Mouse (Mus musculus): ENCODE results near the gene Sirt1.
A peak's percentile ranks its signal among the peaks of the same experiment; 100 is the strongest.
"Not testable (repeated sequence)": the region's sequence is repeated elsewhere in the genome, so short reads cannot be mapped to it uniquely, and the experiment has no call there.

Sirt1 gene

GRCm38 (mm10) chr10:63388948-63389347 is 7.4 kb upstream of the Sirt1 start:
- DNase-seq (ENCODE audit: low spot score) = no peak

GRCm38 (mm10) chr10:63386991-63387390 is 5.5 kb upstream of the Sirt1 start:
- no peak for DNase-seq (ENCODE audit: low spot score)

GRCm38 (mm10) chr10:63386444-63386843 is 4.9 kb upstream of the Sirt1 start:
- peak; percentile 35 for DNase-seq (ENCODE audit: low spot score)

DNA sequence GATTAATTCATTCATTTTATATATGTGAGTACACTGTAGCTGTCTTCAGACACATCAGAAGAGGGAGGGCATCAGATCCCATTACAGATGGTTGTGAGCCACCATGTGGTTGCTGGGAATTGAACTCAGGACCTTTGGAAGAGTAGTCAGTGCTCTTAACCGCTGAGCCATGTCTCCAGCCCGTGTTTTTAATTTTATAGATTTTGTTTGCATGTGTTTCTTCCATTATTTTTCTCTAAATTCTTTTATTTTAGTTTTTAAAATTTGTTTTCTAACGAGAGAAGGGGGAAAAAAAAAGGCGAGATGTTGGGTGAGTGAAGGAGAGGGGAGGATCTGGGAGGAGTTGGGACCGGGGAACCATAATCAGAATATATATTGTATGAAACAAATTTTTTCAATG is 4.4 kb upstream of the Sirt1 start:
- not testable (repeated sequence) for DNase-seq (ENCODE audit: low spot score)

DNA sequence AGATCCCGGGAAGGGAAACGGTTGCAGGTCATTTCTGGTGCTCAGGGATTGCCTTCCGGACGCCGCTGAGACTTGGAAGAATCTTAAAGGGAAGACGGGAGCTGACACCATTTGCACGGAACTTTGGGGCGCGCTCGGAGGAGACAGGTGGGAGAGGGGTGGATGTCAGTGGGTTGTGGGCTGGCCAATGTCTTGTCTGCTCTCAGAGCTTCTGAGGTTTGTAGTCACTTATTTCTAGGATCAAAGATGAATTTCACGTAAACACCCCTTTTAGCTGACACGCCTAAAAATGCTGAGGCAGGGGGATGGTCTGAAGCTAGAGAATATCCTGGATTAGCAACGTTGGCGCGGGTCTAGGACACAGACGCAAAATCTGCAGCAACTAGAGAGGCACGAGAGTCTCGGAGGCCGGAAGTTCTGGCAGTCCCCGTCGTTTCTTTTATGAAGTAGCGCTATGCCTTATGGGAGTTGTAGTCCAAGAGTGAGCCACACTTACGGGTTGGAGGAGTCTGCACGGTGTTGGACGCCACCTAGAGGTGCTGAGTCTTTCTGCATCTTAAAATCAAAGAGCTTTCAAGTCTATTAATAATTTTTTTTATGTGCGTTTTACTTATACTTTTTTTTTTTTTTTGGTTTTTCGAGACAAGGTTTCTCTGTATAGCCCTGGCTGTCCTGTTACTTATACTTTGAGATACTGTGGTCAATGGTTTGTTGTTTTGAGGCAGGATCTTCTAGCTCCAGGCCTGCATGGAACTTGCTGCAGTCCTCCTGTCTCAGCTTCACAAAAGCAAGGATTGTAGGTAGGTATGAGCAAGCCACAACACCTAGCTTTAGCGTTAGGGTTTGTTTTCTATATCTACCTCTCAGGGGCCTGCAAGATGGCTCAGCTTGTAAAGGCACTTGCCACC is 1.1 kb upstream of the Sirt1 start, which contains the start of gene Dnajc12:
Gene Dnajc12 (plus strand): TSS at position 72 of the 908 bp plus-strand sequence.
- DNase-seq (ENCODE audit: low spot score) = peak; percentile 14

- no peak for DNase-seq (ENCODE audit: low spot score)
Observed at GRCm38 (mm10) chr10:63378948-63379680, 2.4 kb downstream of the Sirt1 start.

GRCm38 (mm10) chr10:63377468-63377867 is 4.0 kb downstream of the Sirt1 start:
- DNase-seq (ENCODE audit: low spot score) = no peak

- no peak for DNase-seq (ENCODE audit: low spot score)
Observed at GRCm38 (mm10) chr10:63376303-63376702, 5.2 kb downstream of the Sirt1 start.

- no peak for DNase-seq (ENCODE audit: low spot score)
Observed at GRCm38 (mm10) chr10:63368041-63368440, 13.5 kb downstream of the Sirt1 start.

DNA sequence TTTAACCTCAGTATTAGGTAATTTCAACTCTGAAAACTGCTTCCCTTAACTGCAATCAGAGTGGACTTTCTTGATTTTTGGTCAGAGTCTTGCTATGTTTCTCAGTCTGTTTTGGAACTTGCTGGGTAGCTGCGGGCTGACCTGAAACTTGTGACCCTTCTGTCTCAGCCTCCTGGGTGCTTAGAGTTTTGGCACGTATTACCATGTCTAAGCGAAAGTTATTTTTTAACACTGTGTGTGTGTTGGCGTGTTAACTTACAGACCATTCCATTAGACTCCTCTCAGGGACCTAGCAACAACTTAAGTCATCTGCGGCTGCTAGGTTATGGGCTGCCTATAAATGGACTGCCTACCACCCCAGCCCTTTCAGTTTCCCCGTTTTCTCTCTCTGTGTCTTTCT is 14.1 kb downstream of the Sirt1 start:
- DNase-seq (ENCODE audit: low spot score) = no peak

DNA sequence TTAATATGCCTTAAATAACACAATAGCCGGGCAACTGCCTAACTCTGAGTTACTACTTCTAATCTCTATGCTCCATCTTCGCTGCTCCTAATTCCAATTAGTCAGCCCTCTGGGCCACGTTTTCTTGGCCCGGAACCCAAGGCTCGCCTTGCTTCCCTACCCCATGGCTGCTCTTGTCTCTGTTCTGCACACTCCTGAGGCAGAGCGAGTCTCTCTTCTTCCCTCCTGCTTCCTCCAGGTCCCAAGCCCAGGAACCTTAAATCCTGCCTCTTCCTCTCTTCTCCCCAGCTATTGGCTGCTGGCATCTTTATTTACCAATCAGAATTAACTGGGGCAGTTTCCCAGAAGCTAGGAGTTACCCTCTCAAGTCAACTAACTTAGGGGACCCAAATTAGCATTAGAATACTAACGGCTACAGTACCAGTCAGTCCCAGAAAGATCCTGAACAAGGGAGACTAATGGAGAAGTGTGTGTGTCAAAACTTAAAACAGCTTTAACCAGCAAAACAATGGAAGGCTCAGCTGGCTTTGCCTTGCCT is 15.5 kb downstream of the Sirt1 start:
- DNase-seq (ENCODE audit: low spot score) = no peak

GRCm38 (mm10) chr10:63360502-63360901 is 21.0 kb downstream of the Sirt1 start:
- DNase-seq (ENCODE audit: low spot score) = no peak

- no peak for DNase-seq (ENCODE audit: low spot score)
Observed at GRCm38 (mm10) chr10:63352111-63352510, 29.4 kb downstream of the Sirt1 start.

DNA sequence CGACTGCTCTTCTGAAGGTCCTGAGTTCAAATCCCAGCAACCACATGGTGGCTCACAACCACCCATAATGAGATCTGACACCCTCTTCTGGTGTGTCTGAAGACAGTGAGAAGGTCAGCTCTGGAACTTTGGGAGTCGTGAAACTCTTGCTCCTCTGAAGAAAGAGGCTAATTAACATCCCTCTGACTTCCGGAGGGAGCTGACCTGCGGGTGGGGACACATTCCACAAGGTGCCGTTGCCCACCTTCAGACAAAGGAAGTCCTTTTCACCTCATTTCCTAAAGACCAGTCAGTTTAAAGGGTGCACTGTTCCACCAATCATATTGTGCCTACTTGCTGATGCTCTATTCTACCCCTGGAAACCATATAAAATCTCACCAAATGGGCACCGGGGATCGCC is 30.4 kb downstream of the Sirt1 start:
- DNase-seq (ENCODE audit: low spot score) = not testable (repeated sequence)

GRCm38 (mm10) chr10:63350666-63351065 is 30.8 kb downstream of the Sirt1 start:
- no peak for DNase-seq (ENCODE audit: low spot score)

DNA sequence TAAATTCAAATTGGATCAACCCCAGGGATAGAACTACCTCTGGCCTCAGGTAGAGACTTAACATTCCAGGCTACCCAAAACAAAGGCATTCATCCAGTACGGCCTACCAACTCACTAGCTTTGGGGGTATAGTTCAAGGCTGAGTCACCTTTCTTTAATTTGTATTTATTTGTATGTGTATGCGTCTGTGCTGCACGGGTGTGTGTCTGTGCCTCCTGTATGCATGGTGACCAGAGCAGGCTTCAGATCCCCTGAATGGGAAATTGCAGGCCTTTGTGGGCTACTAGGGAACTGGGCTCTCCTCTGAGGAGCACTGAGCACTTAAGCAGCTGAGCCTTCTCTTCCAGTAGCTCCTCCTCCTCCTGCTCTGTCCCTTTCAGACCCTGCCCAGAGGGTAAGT is 33.2 kb downstream of the Sirt1 start:
- no peak for DNase-seq (ENCODE audit: low spot score)

DNA sequence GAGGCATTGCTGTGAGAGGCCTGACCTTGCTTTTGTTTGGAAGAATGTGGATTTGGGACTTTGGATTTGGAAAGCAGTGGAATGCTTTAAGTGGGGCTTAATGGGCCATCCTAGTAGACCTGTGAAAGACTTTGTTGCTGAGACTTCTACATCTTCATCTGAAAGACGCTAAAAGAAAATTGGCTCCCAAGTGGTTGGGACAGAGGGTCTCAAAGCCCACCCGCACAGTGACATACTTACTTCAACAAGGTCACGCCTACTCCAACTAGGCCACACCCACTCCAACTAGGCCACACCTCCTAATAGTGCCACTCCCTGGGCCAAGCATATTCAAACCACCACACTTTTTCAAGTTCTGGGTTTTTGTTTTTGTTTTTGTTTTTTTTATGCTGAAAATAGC is 36.8 kb downstream of the Sirt1 start:
- no peak for DNase-seq (ENCODE audit: low spot score)

GRCm38 (mm10) chr10:63341351-63341750 is 40.2 kb downstream of the Sirt1 start:
- no peak for DNase-seq (ENCODE audit: low spot score)

GRCm38 (mm10) chr10:63338914-63339643 is 42.4 kb downstream of the Sirt1 start:
- DNase-seq (ENCODE audit: low spot score) = peak; percentile 67

DNA sequence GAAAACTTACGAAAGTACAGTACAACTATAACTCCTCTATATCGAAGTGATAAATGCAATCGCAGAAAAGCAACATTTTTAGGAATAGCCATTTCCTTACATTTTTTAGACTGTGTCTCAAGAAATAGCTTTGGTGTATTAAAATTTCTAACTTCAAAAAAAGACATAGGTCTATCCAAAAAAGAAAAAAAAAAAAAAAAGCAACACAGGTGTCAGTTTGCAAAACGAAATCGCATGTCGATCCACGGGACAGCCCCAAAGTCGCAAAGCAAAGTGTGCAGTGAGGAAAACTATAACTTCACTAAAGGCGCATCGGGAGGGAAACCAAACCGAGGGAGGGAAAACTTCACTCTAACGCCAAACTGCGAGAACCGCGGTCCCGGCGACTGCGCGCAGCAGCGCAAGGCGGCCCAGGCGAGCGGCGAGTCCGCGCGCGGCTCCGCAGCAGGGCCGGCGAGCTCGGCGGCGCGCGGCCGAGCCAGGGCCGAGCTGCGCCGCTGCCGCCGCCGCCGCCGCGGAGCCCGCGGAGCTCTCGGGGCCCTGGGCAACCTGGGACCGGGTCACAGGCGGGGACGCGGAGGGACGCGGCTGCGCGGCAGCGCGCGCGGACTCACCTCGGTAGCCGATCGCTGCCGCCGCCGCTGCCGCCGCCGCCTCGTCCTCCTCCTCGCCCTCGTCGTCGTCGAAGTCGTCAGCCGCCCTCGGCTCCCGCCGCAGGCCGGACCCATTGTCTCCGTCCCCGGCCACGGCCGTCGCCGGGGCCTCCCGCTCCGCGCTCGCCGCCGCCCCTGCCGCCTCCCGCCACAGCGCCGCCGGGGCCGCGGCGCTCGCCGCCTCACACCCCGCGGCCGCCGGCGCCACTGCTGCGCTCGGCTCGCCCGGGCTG is 43.3 kb downstream of the Sirt1 start:
- DNase-seq (ENCODE audit: low spot score) = peak; percentile 12

GRCm38 (mm10) chr10:63337326-63337725 is 44.2 kb downstream of the Sirt1 start:
- no peak for DNase-seq (ENCODE audit: low spot score)

Data from urinary bladder, postnatal 10 days (tissue).